ENCODE assay signal across 21 mouse cellular contexts in the genomic region with DNA sequence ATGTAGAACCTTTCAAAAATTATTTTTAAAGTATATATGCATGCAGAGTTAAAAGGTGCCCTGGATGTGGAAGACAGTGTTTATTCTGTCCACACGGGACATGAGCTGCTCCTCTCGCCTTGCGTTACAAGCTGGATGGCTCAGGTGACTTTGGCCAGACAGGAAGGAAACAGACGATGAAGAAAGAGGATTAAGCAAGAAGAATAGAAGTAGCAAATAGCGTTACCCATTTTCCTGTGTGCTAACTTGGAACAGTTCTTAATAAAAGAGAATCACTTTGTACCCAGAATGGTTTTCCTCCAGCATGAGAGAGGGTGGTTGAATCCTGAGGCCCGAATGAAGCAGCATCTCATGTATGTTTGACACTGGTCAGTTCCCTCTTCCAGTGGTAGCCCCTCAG.
DNase-seq lines count a peak whose midpoint lies in the region; ATAC-seq and TF ChIP-seq lines count a peak whose summit lies in the region.
"Had no signal": no experiment of that assay in that cellular context is flagged by ENCODE, and none has a peak within 500 bp of the region (broad histone marks: within the 10 kb centered on the region; RNA-seq: fewer than 3 reads in every experiment).

No protein-coding gene starts in this region.

- peak overlapping the region; percentile 25; the same call in 1 of the 2 replicates for H3K27ac ChIP-seq in heart, embryonic 15.5 days
- peak overlapping the region; percentile 31; the same call in 1 of the 2 replicates for H3K27ac ChIP-seq in kidney, embryonic 16.5 days (ENCODE audit: low read length)
- no peak overlapping the region for H3K27ac ChIP-seq in midbrain, embryonic 11.5 days (ENCODE audit: low read depth, low read length)
- H3K27ac ChIP-seq in midbrain, embryonic 15.5 days = no peak overlapping the region
- H3K27ac ChIP-seq in small intestine, adult 2 months (ENCODE audit: insufficient read depth, low read depth, low read length) = 0 out of 2 replicates have a peak overlapping the region, but pooled peaks have one; percentile 21
- H3K27ac ChIP-seq: forebrain, embryonic 13.5 days; liver, embryonic 15.5 days; neural tube, embryonic 15.5 days; stomach, embryonic 15.5 days had no signal

- no peak for TF ChIP-seq POLR2A in small intestine, adult 2 months (IDR thresholded peaks at IDR 0.05; ENCODE audit: low read depth, low read length)

- H3K9ac ChIP-seq in heart, embryonic 15.5 days = no peak overlapping the region
- H3K9ac ChIP-seq in kidney, embryonic 16.5 days (replicated peaks; ENCODE audit: low read length) = no peak overlapping the region
- no peak overlapping the region for H3K9ac ChIP-seq in midbrain, embryonic 11.5 days (ENCODE audit: low read length)
- no peak overlapping the region for H3K9ac ChIP-seq in midbrain, embryonic 15.5 days
- H3K9ac ChIP-seq: forebrain, embryonic 13.5 days; liver, embryonic 15.5 days; neural tube, embryonic 15.5 days; stomach, embryonic 15.5 days had no signal

- H3K4me3 ChIP-seq in heart, embryonic 15.5 days = no peak overlapping the region
- no peak overlapping the region for H3K4me3 ChIP-seq in kidney, embryonic 16.5 days (ENCODE audit: low read length)
- H3K4me3 ChIP-seq in midbrain, embryonic 11.5 days (ENCODE audit: low read depth, low read length) = no peak overlapping the region
- H3K4me3 ChIP-seq in midbrain, embryonic 15.5 days = no peak overlapping the region
- H3K4me3 ChIP-seq in small intestine, adult 2 months (ENCODE audit: low read depth, low read length) = no peak overlapping the region
- H3K4me3 ChIP-seq: erythroblast, embryonic 14.5 days; forebrain, embryonic 13.5 days; layer of hippocampus, adult 2 months; liver, embryonic 15.5 days; megakaryocyte, embryonic 14.5 days; neural tube, embryonic 15.5 days; stomach, embryonic 15.5 days had no signal

- ATAC-seq in heart, embryonic 15.5 days (replicated peaks; ENCODE audit: insufficient number of reproducible peaks, insufficient read depth, low FRiP score, low read depth) = no peak
- ATAC-seq in kidney, embryonic 16.5 days (ENCODE audit: low FRiP score, low TSS enrichment) = no peak
- no peak for ATAC-seq in midbrain, embryonic 11.5 days (ENCODE audit: low FRiP score)
- ATAC-seq in midbrain, embryonic 15.5 days (replicated peaks) = no peak
- ATAC-seq: forebrain, embryonic 13.5 days; hindbrain, embryonic 16.5 days; midbrain, embryonic 16.5 days had no signal

- H3K27me3 ChIP-seq in heart, embryonic 15.5 days = no peaks in the 10 kb centered on the region
- H3K27me3 ChIP-seq in kidney, embryonic 16.5 days (ENCODE audit: insufficient read depth, low read length) = no peaks in the 10 kb centered on the region
- no peaks in the 10 kb centered on the region for H3K27me3 ChIP-seq in midbrain, embryonic 11.5 days (ENCODE audit: control insufficient read depth, insufficient read depth, low read length)
- no peaks in the 10 kb centered on the region for H3K27me3 ChIP-seq in midbrain, embryonic 15.5 days (replicated peaks)
- H3K27me3 ChIP-seq in small intestine, adult 2 months (ENCODE audit: control insufficient read depth, insufficient read depth, low read length) = no peaks in the 10 kb centered on the region
- H3K27me3 ChIP-seq: forebrain, embryonic 13.5 days; liver, embryonic 15.5 days; megakaryocyte, embryonic 14.5 days; neural tube, embryonic 15.5 days; stomach, embryonic 15.5 days had no signal

- no peak overlapping the region for H3K4me2 ChIP-seq in heart, embryonic 15.5 days
- H3K4me2 ChIP-seq in kidney, embryonic 16.5 days (replicated peaks; ENCODE audit: low read depth, low read length) = no peak overlapping the region
- no peak overlapping the region for H3K4me2 ChIP-seq in midbrain, embryonic 11.5 days
- H3K4me2 ChIP-seq in midbrain, embryonic 15.5 days = no peak overlapping the region
- H3K4me2 ChIP-seq: forebrain, embryonic 13.5 days; liver, embryonic 15.5 days; neural tube, embryonic 15.5 days; stomach, embryonic 15.5 days had no signal

- TF ChIP-seq CTCF in small intestine, adult 2 months (IDR thresholded peaks at IDR 0.05; ENCODE audit: extremely low read depth, insufficient read length, insufficient replicate concordance, low read depth, low read length) = no peak

- 0 out of 2 replicates have a peak, but pooled peaks cover 7% of the 10 kb centered on the region for H3K4me1 ChIP-seq in heart, embryonic 15.5 days (replicated peaks)
- no peaks in the 10 kb centered on the region for H3K4me1 ChIP-seq in kidney, embryonic 16.5 days (ENCODE audit: insufficient read depth, low read length)
- H3K4me1 ChIP-seq in midbrain, embryonic 11.5 days (ENCODE audit: control insufficient read depth, insufficient read depth, low read length) = peaks cover 8% of the 10 kb centered on the region
- peaks cover 13% of the 10 kb centered on the region for H3K4me1 ChIP-seq in midbrain, embryonic 15.5 days
- peaks cover 2% of the 10 kb centered on the region; the same call in 1 of the 2 replicates for H3K4me1 ChIP-seq in small intestine, adult 2 months (ENCODE audit: control insufficient read depth, insufficient read depth, insufficient read length, low read length)
- H3K4me1 ChIP-seq: liver, embryonic 15.5 days; megakaryocyte, embryonic 14.5 days; neural tube, embryonic 15.5 days; stomach, embryonic 15.5 days had no signal

- no peak for DNase-seq in heart, adult 18-20 months
- no peak for DNase-seq in kidney, postnatal 36 days
- peak; percentile 69 for DNase-seq in midbrain, embryonic 11.5 days (ENCODE audit: low spot score, missing footprints)
- DNase-seq in urinary bladder, postnatal 10 days (ENCODE audit: low spot score) = no peak
- DNase-seq: cerebellum, adult 9-10 months; layer of hippocampus, postnatal 36 days; right cerebral cortex, postnatal 25 days; thymus, adult 2 months had no signal

- H3K9me3 ChIP-seq in heart, embryonic 15.5 days (replicated peaks) = no peaks in the 10 kb centered on the region
- H3K9me3 ChIP-seq in kidney, embryonic 16.5 days (ENCODE audit: low read length) = no peaks in the 10 kb centered on the region
- no peaks in the 10 kb centered on the region for H3K9me3 ChIP-seq in midbrain, embryonic 11.5 days (ENCODE audit: control insufficient read depth, low read length)
- H3K9me3 ChIP-seq in midbrain, embryonic 15.5 days = no peaks in the 10 kb centered on the region
- H3K9me3 ChIP-seq: forebrain, embryonic 13.5 days; liver, embryonic 15.5 days; neural tube, embryonic 15.5 days; stomach, embryonic 15.5 days had no signal

- 80% methylated on average over 6 of the region's 6 CpGs for WGBS in heart, embryonic 15.5 days
- WGBS in kidney, embryonic 16.5 days = 81% methylated on average over 6 of the region's 6 CpGs
- WGBS in midbrain, embryonic 11.5 days = 89% methylated on average over 6 of the region's 6 CpGs
- WGBS in midbrain, embryonic 15.5 days = 88% methylated on average over 6 of the region's 6 CpGs
- 85% methylated on average over 6 of the region's 6 CpGs for WGBS in small intestine, adult 2 months

- no peaks in the 10 kb centered on the region for H3K36me3 ChIP-seq in heart, embryonic 15.5 days
- H3K36me3 ChIP-seq in kidney, embryonic 16.5 days (ENCODE audit: insufficient read depth, low read length) = no peaks in the 10 kb centered on the region
- H3K36me3 ChIP-seq in midbrain, embryonic 11.5 days (ENCODE audit: control insufficient read depth, insufficient read depth, low read length) = no peaks in the 10 kb centered on the region
- no peaks in the 10 kb centered on the region for H3K36me3 ChIP-seq in midbrain, embryonic 15.5 days (replicated peaks)
- no peaks in the 10 kb centered on the region for H3K36me3 ChIP-seq in small intestine, adult 2 months (ENCODE audit: control insufficient read depth, insufficient read depth, low read length)
- H3K36me3 ChIP-seq: liver, embryonic 15.5 days; neural tube, embryonic 15.5 days; stomach, embryonic 15.5 days had no signal

Comparison
In these comparisons a context has a peak if more than half of its experiments do, and no peak if none do; other contexts are left out.
1. H3K27ac ChIP-seq: peak in heart, embryonic 15.5 days (single experiment), kidney, embryonic 16.5 days (single experiment) and small intestine, adult 2 months (single experiment); none in midbrain, embryonic 11.5 days (single experiment) and midbrain, embryonic 15.5 days (single experiment).